Comparison of ENCODE assay signal across 28 mouse cellular contexts in genomic region chr2:98286796-98287352, GRCm38 (mm10).
DNase-seq lines count a peak whose midpoint lies in the region; ATAC-seq and TF ChIP-seq lines count a peak whose summit lies in the region.
"Had no signal": no experiment of that assay in that cellular context is flagged by ENCODE, and none has a peak within 500 bp of the region (broad histone marks: within the 10 kb centered on the region; RNA-seq: fewer than 3 reads in every experiment).

No protein-coding gene starts in this region.

- peak in 1 of 2 experiments; percentile 10 for DNase-seq in layer of hippocampus, adult 2 months (ENCODE audit: low spot score in 2 of 2)
- no peak for DNase-seq in layer of hippocampus, postnatal 25 days (ENCODE audit: extremely low spot score in 1 of 2, low spot score in 1 of 2)
- peak; percentile 17 for DNase-seq in layer of hippocampus, adult 9-11 months
- DNase-seq in right cerebral cortex, postnatal 10 days (ENCODE audit: low spot score in 2 of 2) = peak; percentile 31 to 72
- DNase-seq in kidney, adult 2 months = no peak
- no peak for DNase-seq in urinary bladder, adult 2 months (ENCODE audit: low spot score)
- DNase-seq in heart, postnatal 10 days = no peak
- DNase-seq: adrenal gland, adult 2 months; B cell, adult 2 months; cerebellum, adult 9-10 months; gastrocnemius, postnatal 14 days; heart, adult 11 months; kidney, postnatal 25 days; lung, adult 18-20 months; lung, postnatal 10 days had no signal

- peak; percentile 100 for ATAC-seq in frontal cortex, adult (ENCODE audit: low TSS enrichment)
- ATAC-seq: forebrain, embryonic 15.5 days; hindbrain, postnatal 0 days; intestine, embryonic 16.5 days; midbrain, embryonic 16.5 days had no signal

- no peaks in the 10 kb centered on the region for H3K36me3 ChIP-seq in kidney, adult 2 months (ENCODE audit: control insufficient read depth, insufficient read depth, low read length)
- H3K36me3 ChIP-seq: forebrain, embryonic 15.5 days; G1E; hindbrain, embryonic 10.5 days; limb, embryonic 12.5 days; midbrain, embryonic 10.5 days; neural tube, embryonic 13.5 days; stomach, embryonic 15.5 days had no signal

- H3K4me3 ChIP-seq in layer of hippocampus, adult 2 months = no peak overlapping the region
- H3K4me3 ChIP-seq in kidney, adult 2 months (ENCODE audit: insufficient read depth, low read depth, low read length) = no peak overlapping the region
- H3K4me3 ChIP-seq: forebrain, embryonic 15.5 days; hindbrain, embryonic 10.5 days; limb, embryonic 12.5 days; midbrain, embryonic 10.5 days; myocyte; neural tube, embryonic 13.5 days; stomach, embryonic 15.5 days had no signal

- peak overlapping the region; percentile 8; the same call in 1 of the 2 replicates for H3K27ac ChIP-seq in layer of hippocampus, adult 2 months
- no peak overlapping the region for H3K27ac ChIP-seq in kidney, adult 2 months (ENCODE audit: insufficient read depth, low read depth, low read length)
- H3K27ac ChIP-seq: forebrain, embryonic 15.5 days; hindbrain, embryonic 10.5 days; hindbrain, postnatal 0 days; limb, embryonic 12.5 days; midbrain, embryonic 10.5 days; neural tube, embryonic 13.5 days; stomach, embryonic 15.5 days had no signal

- WGBS in kidney, adult 2 months = 95% methylated on average over 3 of the region's 3 CpGs

- H3K4me1 ChIP-seq in kidney, adult 2 months (ENCODE audit: control insufficient read depth, insufficient read depth, low read length) = no peaks in the 10 kb centered on the region
- H3K4me1 ChIP-seq: forebrain, embryonic 15.5 days; hindbrain, embryonic 10.5 days; limb, embryonic 12.5 days; midbrain, embryonic 10.5 days; neural tube, embryonic 13.5 days; stomach, embryonic 15.5 days had no signal

- TF ChIP-seq CTCF in layer of hippocampus, adult 2 months (conservative IDR thresholded peaks at IDR 0.05) = no peak
- TF ChIP-seq CTCF in kidney, adult 2 months (conservative IDR thresholded peaks at IDR 0.05; ENCODE audit: insufficient read depth, insufficient read length, low read depth, low read length) = no peak

- H3K27me3 ChIP-seq in kidney, adult 2 months (replicated peaks; ENCODE audit: control insufficient read depth, insufficient read depth, low read length) = no peaks in the 10 kb centered on the region
- H3K27me3 ChIP-seq: CH12.LX; forebrain, embryonic 15.5 days; limb, embryonic 12.5 days; neural tube, embryonic 13.5 days; stomach, embryonic 15.5 days had no signal

- TF ChIP-seq POLR2A in kidney, adult 2 months (IDR thresholded peaks at IDR 0.05; ENCODE audit: low read depth, low read length) = no peak

- intact Hi-C loops in heart, postnatal 10 days (cut with DNase I) = no loop called here

Comparison
In these comparisons a context has a peak if more than half of its experiments do, and no peak if none do; other contexts are left out.
1. DNase-seq: peak in layer of hippocampus, adult 9-11 months (single experiment) and right cerebral cortex, postnatal 10 days (2 of 2); none in layer of hippocampus, postnatal 25 days (0 of 2), kidney, adult 2 months (single experiment), urinary bladder, adult 2 months (single experiment) and heart, postnatal 10 days (0 of 2).